Mouse (Mus musculus): ENCODE measurements at regions not wholly inside any gene's neighbourhood (a gene's known extent, or its start where the extent isn't known, plus 50 kb on each side); places are given as distances from the start of the nearest gene placed in this dataset.

- H3K27me3 ChIP-seq (ENCODE audit: control insufficient read depth, insufficient read depth, low read length) = no peaks in the 10 kb centered on the region
- no peak for ATAC-seq (replicated peaks; ENCODE audit: insufficient number of reproducible peaks, low FRiP score, low TSS enrichment, low read depth)
- no peak for DNase-seq (ENCODE audit: low spot score)
- no peak overlapping the region for H3K27ac ChIP-seq (replicated peaks; ENCODE audit: low read depth, low read length)
- WGBS = 83% methylated on average over 4 of the region's 4 CpGs
- no peak overlapping the region for H3K9ac ChIP-seq (replicated peaks; ENCODE audit: low read length)
- no peaks in the 10 kb centered on the region for H3K9me3 ChIP-seq (replicated peaks; ENCODE audit: control insufficient read depth, low read length)
- no peak overlapping the region for H3K4me3 ChIP-seq (ENCODE audit: low read depth, low read length)
- no peak overlapping the region for H3K4me2 ChIP-seq (ENCODE audit: low read depth, low read length)
- H3K36me3 ChIP-seq (replicated peaks; ENCODE audit: control insufficient read depth, insufficient read depth, low read depth, low read length) = no peaks in the 10 kb centered on the region
- peaks cover 2% of the 10 kb centered on the region; the same call in 1 of the 2 replicates for H3K4me1 ChIP-seq (ENCODE audit: control insufficient read depth, insufficient read depth, low read length)
Observed at GRCm38 (mm10) chr6:31080279-31080678, 121.4 kb upstream of the Klf14 start.

GRCm38 (mm10) chr6:31080691-31081090 lies 121.8 kb upstream of the Klf14 start:
- Histone ChIP-seq H3K4me3 (ENCODE audit: low read depth, low read length) (no peak overlapping the region), H3K27me3 (ENCODE audit: control insufficient read depth, insufficient read depth, low read length) (no peaks in the 10 kb centered on the region), H3K27ac (replicated peaks; ENCODE audit: low read depth, low read length) (no peak overlapping the region), H3K36me3 (replicated peaks; ENCODE audit: control insufficient read depth, insufficient read depth, low read depth, low read length) (no peaks in the 10 kb centered on the region), H3K4me2 (ENCODE audit: low read depth, low read length) (no peak overlapping the region), H3K9ac (replicated peaks; ENCODE audit: low read length) (no peak overlapping the region), H3K4me1 (ENCODE audit: control insufficient read depth, insufficient read depth, low read length) (peaks cover 2% of the 10 kb centered on the region; the same call in 1 of the 2 replicates), H3K9me3 (replicated peaks; ENCODE audit: control insufficient read depth, low read length) (no peaks in the 10 kb centered on the region)
- DNase-seq (ENCODE audit: low spot score) (no peak), ATAC-seq (replicated peaks; ENCODE audit: insufficient number of reproducible peaks, low FRiP score, low TSS enrichment, low read depth) (no peak)
- WGBS = 91% methylated on average over 9 of the region's 9 CpGs

GRCm38 (mm10) chr6:31081238-31081637 lies 122.4 kb upstream of the Klf14 start:
- 89% methylated on average over 9 of the region's 9 CpGs for WGBS

GRCm38 (mm10) chr6:31081988-31082387 lies 123.1 kb upstream of the Klf14 start:
- H3K4me3 ChIP-seq (ENCODE audit: low read depth, low read length) = no peak overlapping the region
- H3K9ac ChIP-seq (replicated peaks; ENCODE audit: low read length) = no peak overlapping the region
- DNase-seq (ENCODE audit: low spot score) (no peak), ATAC-seq (replicated peaks; ENCODE audit: insufficient number of reproducible peaks, low FRiP score, low TSS enrichment, low read depth) (no peak)
- H3K4me2 ChIP-seq (ENCODE audit: low read depth, low read length) = no peak overlapping the region
- no peak overlapping the region for H3K27ac ChIP-seq (replicated peaks; ENCODE audit: low read depth, low read length)
- H3K27me3 ChIP-seq (ENCODE audit: control insufficient read depth, insufficient read depth, low read length) = no peaks in the 10 kb centered on the region
- no peaks in the 10 kb centered on the region for H3K36me3 ChIP-seq (replicated peaks; ENCODE audit: control insufficient read depth, insufficient read depth, low read depth, low read length)
- 56% methylated on average over 7 of the region's 7 CpGs for WGBS
- no peaks in the 10 kb centered on the region for H3K9me3 ChIP-seq (replicated peaks; ENCODE audit: control insufficient read depth, low read length)
- no peaks in the 10 kb centered on the region for H3K4me1 ChIP-seq (ENCODE audit: control insufficient read depth, insufficient read depth, low read length)

More at GRCm38 (mm10) chr6:31081238-31081637, 122.4 kb upstream of the Klf14 start:
- Histone ChIP-seq H3K4me3 (ENCODE audit: low read depth, low read length) (no peak overlapping the region), H3K4me1 (ENCODE audit: control insufficient read depth, insufficient read depth, low read length) (no peaks in the 10 kb centered on the region), H3K27me3 (ENCODE audit: control insufficient read depth, insufficient read depth, low read length) (no peaks in the 10 kb centered on the region), H3K27ac (replicated peaks; ENCODE audit: low read depth, low read length) (no peak overlapping the region), H3K9ac (replicated peaks; ENCODE audit: low read length) (no peak overlapping the region), H3K9me3 (replicated peaks; ENCODE audit: control insufficient read depth, low read length) (no peaks in the 10 kb centered on the region), H3K4me2 (ENCODE audit: low read depth, low read length) (no peak overlapping the region), H3K36me3 (replicated peaks; ENCODE audit: control insufficient read depth, insufficient read depth, low read depth, low read length) (no peaks in the 10 kb centered on the region)
- DNase-seq (ENCODE audit: low spot score) = no peak
- ATAC-seq (replicated peaks; ENCODE audit: insufficient number of reproducible peaks, low FRiP score, low TSS enrichment, low read depth) = no peak

- H3K27ac ChIP-seq (replicated peaks; ENCODE audit: low read depth, low read length) = no peak overlapping the region
- no peak for ATAC-seq (replicated peaks; ENCODE audit: insufficient number of reproducible peaks, low FRiP score, low TSS enrichment, low read depth)
Observed at GRCm38 (mm10) chr6:31082613-31083470, 124.0 kb upstream of the Klf14 start.

GRCm38 (mm10) chr6:31083701-31084100 lies 124.8 kb upstream of the Klf14 start:
- Histone ChIP-seq H3K4me3 (ENCODE audit: low read depth, low read length) (no peak overlapping the region), H3K27me3 (ENCODE audit: control insufficient read depth, insufficient read depth, low read length) (no peaks in the 10 kb centered on the region), H3K4me2 (ENCODE audit: low read depth, low read length) (no peak overlapping the region), H3K4me1 (ENCODE audit: control insufficient read depth, insufficient read depth, low read length) (no peaks in the 10 kb centered on the region), H3K36me3 (replicated peaks; ENCODE audit: control insufficient read depth, insufficient read depth, low read depth, low read length) (no peaks in the 10 kb centered on the region), H3K9ac (replicated peaks; ENCODE audit: low read length) (no peak overlapping the region), H3K27ac (replicated peaks; ENCODE audit: low read depth, low read length) (no peak overlapping the region), H3K9me3 (replicated peaks; ENCODE audit: control insufficient read depth, low read length) (no peaks in the 10 kb centered on the region)
- ATAC-seq (replicated peaks; ENCODE audit: insufficient number of reproducible peaks, low FRiP score, low TSS enrichment, low read depth) (no peak), DNase-seq (ENCODE audit: low spot score) (no peak)
- WGBS = 87% methylated on average over 6 of the region's 6 CpGs

More at GRCm38 (mm10) chr6:31082613-31083470, 124.0 kb upstream of the Klf14 start:
- H3K4me3 ChIP-seq (ENCODE audit: low read depth, low read length) = no peak overlapping the region
- H3K9ac ChIP-seq (replicated peaks; ENCODE audit: low read length) = no peak overlapping the region
- WGBS = 90% methylated on average over 10 of the region's 10 CpGs
- no peaks in the 10 kb centered on the region for H3K9me3 ChIP-seq (replicated peaks; ENCODE audit: control insufficient read depth, low read length)
- no peaks in the 10 kb centered on the region for H3K36me3 ChIP-seq (replicated peaks; ENCODE audit: control insufficient read depth, insufficient read depth, low read depth, low read length)
- no peaks in the 10 kb centered on the region for H3K27me3 ChIP-seq (ENCODE audit: control insufficient read depth, insufficient read depth, low read length)
- H3K4me1 ChIP-seq (ENCODE audit: control insufficient read depth, insufficient read depth, low read length) = no peaks in the 10 kb centered on the region
- H3K4me2 ChIP-seq (ENCODE audit: low read depth, low read length) = no peak overlapping the region
- no peak for DNase-seq (ENCODE audit: low spot score)

GRCm38 (mm10) chr6:31085063-31085759 lies 126.3 kb upstream of the Klf14 start:
- Histone ChIP-seq H3K4me1 (ENCODE audit: control insufficient read depth, insufficient read depth, low read length) (no peaks in the 10 kb centered on the region), H3K36me3 (replicated peaks; ENCODE audit: control insufficient read depth, insufficient read depth, low read depth, low read length) (no peaks in the 10 kb centered on the region), H3K4me2 (ENCODE audit: low read depth, low read length) (no peak overlapping the region), H3K27ac (replicated peaks; ENCODE audit: low read depth, low read length) (no peak overlapping the region), H3K9ac (replicated peaks; ENCODE audit: low read length) (no peak overlapping the region), H3K27me3 (ENCODE audit: control insufficient read depth, insufficient read depth, low read length) (no peaks in the 10 kb centered on the region), H3K9me3 (replicated peaks; ENCODE audit: control insufficient read depth, low read length) (no peaks in the 10 kb centered on the region), H3K4me3 (ENCODE audit: low read depth, low read length) (no peak overlapping the region)
- WGBS = 80% methylated on average over 8 of the region's 8 CpGs
- no peak for ATAC-seq (replicated peaks; ENCODE audit: insufficient number of reproducible peaks, low FRiP score, low TSS enrichment, low read depth)
- no peak for DNase-seq (ENCODE audit: low spot score)

GRCm38 (mm10) chr6:31085760-31086108 lies 126.9 kb upstream of the Klf14 start:
- 71% methylated on average over 9 of the region's 9 CpGs for WGBS

More at GRCm38 (mm10) chr6:31085760-31086108, 126.9 kb upstream of the Klf14 start:
- Histone ChIP-seq H3K9ac (replicated peaks; ENCODE audit: low read length) (no peak overlapping the region), H3K9me3 (replicated peaks; ENCODE audit: control insufficient read depth, low read length) (no peaks in the 10 kb centered on the region), H3K4me3 (ENCODE audit: low read depth, low read length) (no peak overlapping the region), H3K4me1 (ENCODE audit: control insufficient read depth, insufficient read depth, low read length) (no peaks in the 10 kb centered on the region), H3K27me3 (ENCODE audit: control insufficient read depth, insufficient read depth, low read length) (no peaks in the 10 kb centered on the region), H3K4me2 (ENCODE audit: low read depth, low read length) (no peak overlapping the region), H3K27ac (replicated peaks; ENCODE audit: low read depth, low read length) (no peak overlapping the region), H3K36me3 (replicated peaks; ENCODE audit: control insufficient read depth, insufficient read depth, low read depth, low read length) (no peaks in the 10 kb centered on the region)
- DNase-seq (ENCODE audit: low spot score) (no peak), ATAC-seq (replicated peaks; ENCODE audit: insufficient number of reproducible peaks, low FRiP score, low TSS enrichment, low read depth) (no peak)
